Mouse (Mus musculus) limb, embryonic 14.5 days (tissue): Measurements from ENCODE around the gene Ptpn12. TPM values are rescaled to one million over a fixed set of nuclear protein-coding genes. Genes with fewer than 3 reads are reported as not detected.
"Not testable (repeated sequence)": the region's sequence is repeated elsewhere in the genome, so short reads cannot be mapped to it uniquely, and the experiment has no call there.

Source experiments
- ATAC-seq: fragments of 200-750 bp; cut with Nextera tagmentation; 2 replicates; pipeline ENCODE4 v1.8.0; 2017; ENCODE audit warnings: low read depth, moderate number of reproducible peaks, moderate TSS enrichment; ENCODE audit not compliant: low FRiP score
- DNase-seq: peaks from one replicate; pipeline ENCODE4 v3.0.0-alpha.2; 2015; ENCODE audit warnings: low spot score
- H3K27ac ChIP-seq: fragments of 300-500 bp; sonication (generic); replicated peaks from 2 replicates; pipeline ENCODE4 v1.5.1; 2014; ENCODE audit warnings: low read depth, mild to moderate bottlenecking, low read length, moderate library complexity, mixed read lengths
- H3K27me3 ChIP-seq: fragments of 300-500 bp; sonication (generic); 2 replicates; pipeline ENCODE4 v1.6.1; 2014; ENCODE audit warnings: low read length, mixed read lengths; ENCODE audit not compliant: control insufficient read depth, insufficient read depth
- H3K36me3 ChIP-seq: fragments of 300-500 bp; sonication (generic); 2 replicates; pipeline ENCODE4 v1.6.1; 2014; ENCODE audit warnings: mild to moderate bottlenecking, low read length, moderate library complexity, mixed read lengths; ENCODE audit not compliant: control insufficient read depth, insufficient read depth
- H3K4me1 ChIP-seq: fragments of 300-500 bp; sonication (generic); 2 replicates; pipeline ENCODE4 v1.6.1; 2014; ENCODE audit warnings: antibody characterized with exemption, low read length, mixed read lengths; ENCODE audit not compliant: control insufficient read depth, insufficient read depth
- H3K4me2 ChIP-seq: fragments of 300-500 bp; sonication (generic); replicated peaks from 2 replicates; pipeline ENCODE4 v1.6.1; 2014; ENCODE audit warnings: low read depth, mild to moderate bottlenecking, low read length, moderate library complexity; ENCODE audit not compliant: severe bottlenecking
- H3K4me3 ChIP-seq: fragments of 300-500 bp; sonication (generic); replicated peaks from 2 replicates; pipeline ENCODE4 v1.5.1; 2014; ENCODE audit warnings: low read length
- H3K9ac ChIP-seq: fragments of 300-500 bp; sonication (generic); 2 replicates; pipeline ENCODE4 v1.6.1; 2014; ENCODE audit warnings: mild to moderate bottlenecking, low read depth, low read length, moderate library complexity; ENCODE audit not compliant: severe bottlenecking
- H3K9me3 ChIP-seq: fragments of 300-500 bp; sonication (generic); 2 replicates; pipeline ENCODE4 v1.6.1; 2016; ENCODE audit warnings: low read length; ENCODE audit not compliant: control insufficient read depth
- POLR2A ChIP-seq: fragments of 200-500 bp; IDR thresholded peaks from 2 replicates; pipeline ENCODE4 v1.8.0; 2012; ENCODE audit warnings: inconsistent platforms, mild to moderate bottlenecking, moderate library complexity, borderline replicate concordance; ENCODE audit not compliant: insufficient read depth, insufficient read length; ENCODE audit errors: extremely low read depth
- WGBS: fragments of 180-500 bp; shearing (Covaris S2); extraction: QIAGEN DNeasy Blood & Tissue Kit; methylation state at CpG from one replicate; pipeline ENCODE4 v1.1.7; 2014; 5-methylcytosine and 5-hydroxymethylcytosine counted together
- polyA plus RNA-seq, 2 experiments: library from polyadenylated mRNA; depleted of rRNA in 1 of 2; stranded (reverse) in 1 of 2; unstranded in 1 of 2; fragments of >200 nt; fragmentation: Nextera tagmentation in 1 of 2; extraction: Ambion mirVana in 1 of 2; gene quantifications; 2 replicates each; pipeline versions ENCODE4 v1.2.1 to v1.2.3; 2012 to 2014

Gene Ptpn12
- polyA plus RNA-seq, 2 experiments: 25.4 to 67.4 TPM

DNA sequence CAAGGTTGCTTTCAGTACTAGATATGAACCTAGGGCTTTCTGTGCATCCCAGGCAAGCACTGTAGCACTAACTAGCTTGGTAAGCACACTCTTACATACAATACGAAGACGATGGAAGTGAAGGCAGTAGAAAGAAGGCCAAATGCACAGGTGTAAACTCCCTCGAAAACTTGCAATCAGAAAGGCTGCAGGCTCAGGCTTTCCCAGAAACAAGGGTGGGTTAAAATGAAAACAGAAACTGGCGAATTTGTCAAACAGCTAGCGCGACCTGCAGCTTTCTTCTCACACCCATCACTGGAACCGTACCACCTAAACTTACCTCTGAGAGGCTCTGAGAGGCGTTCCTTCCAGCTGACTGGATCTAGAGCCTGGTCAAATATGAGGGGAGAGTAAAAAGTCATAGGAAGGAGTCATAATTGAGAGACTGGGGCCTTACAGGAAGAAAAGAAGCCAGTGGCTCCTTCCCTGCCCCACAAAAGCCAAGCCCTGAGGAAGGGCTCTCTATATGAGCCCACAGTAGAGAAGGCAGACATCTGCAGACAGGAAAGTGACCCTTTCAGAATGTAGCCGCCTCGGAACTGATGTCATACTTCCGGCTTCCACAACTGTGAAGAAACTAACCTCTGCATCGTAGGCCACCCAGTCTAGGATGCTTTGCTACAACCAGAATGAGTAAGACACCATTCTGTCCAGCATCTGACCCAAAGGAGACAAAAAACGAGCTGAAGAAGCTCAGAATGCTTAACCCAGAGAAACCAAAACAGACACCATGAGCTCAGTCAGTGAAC is 110.6 kb downstream of the Ptpn12 start:
- no peak overlapping the region for H3K9ac ChIP-seq
- no peak overlapping the region for H3K27ac ChIP-seq
- H3K27me3 ChIP-seq: no peaks in the 10 kb centered on the region
- H3K4me1 ChIP-seq: peaks cover 4% of the 10 kb centered on the region; the same call in 1 of the 2 replicates
- ATAC-seq: no peak
- WGBS: 72% methylated on average over 13 of the region's 13 CpGs
- no peak overlapping the region for H3K4me3 ChIP-seq
- TF ChIP-seq POLR2A: no peak
- H3K4me2 ChIP-seq: no peak overlapping the region
- no peak for DNase-seq
- H3K9me3 ChIP-seq: no peaks in the 10 kb centered on the region
- H3K36me3 ChIP-seq: no peaks in the 10 kb centered on the region

DNA sequence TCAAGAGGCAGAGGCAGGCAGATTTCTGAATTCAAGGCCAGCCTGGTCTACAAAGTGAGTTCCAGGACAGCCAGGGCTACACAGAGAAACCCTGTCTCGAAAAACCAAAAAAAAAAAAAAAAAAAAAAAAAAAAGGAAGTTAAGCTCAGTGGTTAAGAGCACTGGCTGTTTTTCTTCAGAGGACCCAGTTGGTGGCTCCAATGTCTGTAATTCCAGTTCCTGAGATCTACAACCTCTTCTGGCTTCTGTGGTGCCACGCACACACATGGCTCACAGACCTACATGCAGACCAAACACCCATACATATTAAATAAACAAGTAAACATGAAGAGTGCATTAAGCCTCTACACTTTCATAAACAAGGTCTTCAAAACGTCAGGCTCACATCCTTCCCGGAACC is 111.9 kb downstream of the Ptpn12 start:
- not testable (repeated sequence) for H3K36me3 ChIP-seq, ATAC-seq, H3K27me3 ChIP-seq, H3K27ac ChIP-seq, H3K4me3 ChIP-seq, H3K4me2 ChIP-seq, H3K4me1 ChIP-seq, H3K9me3 ChIP-seq, H3K9ac ChIP-seq, DNase-seq
- 85% methylated on average over 3 of the region's 4 CpGs for WGBS

DNA sequence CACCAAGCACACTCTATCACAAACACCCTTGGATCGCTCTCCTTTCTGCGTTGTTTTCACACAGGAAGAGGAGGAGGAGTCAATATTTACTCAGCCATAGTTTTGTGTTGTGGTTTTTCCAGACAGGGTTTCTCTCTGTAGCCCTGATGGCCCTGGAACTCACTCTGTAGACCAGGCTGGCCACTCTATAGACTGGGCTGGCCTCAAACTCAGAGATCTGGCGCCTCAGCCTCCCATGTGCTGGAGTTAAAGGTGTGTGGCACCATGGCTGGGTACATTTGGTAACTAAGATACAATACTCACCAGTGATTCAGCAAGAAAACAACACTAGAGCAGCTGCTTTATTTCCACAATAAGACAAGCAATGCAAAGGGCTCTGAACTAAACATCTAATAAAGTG is 113.2 kb downstream of the Ptpn12 start:
- no peaks in the 10 kb centered on the region for H3K4me1 ChIP-seq

DNA sequence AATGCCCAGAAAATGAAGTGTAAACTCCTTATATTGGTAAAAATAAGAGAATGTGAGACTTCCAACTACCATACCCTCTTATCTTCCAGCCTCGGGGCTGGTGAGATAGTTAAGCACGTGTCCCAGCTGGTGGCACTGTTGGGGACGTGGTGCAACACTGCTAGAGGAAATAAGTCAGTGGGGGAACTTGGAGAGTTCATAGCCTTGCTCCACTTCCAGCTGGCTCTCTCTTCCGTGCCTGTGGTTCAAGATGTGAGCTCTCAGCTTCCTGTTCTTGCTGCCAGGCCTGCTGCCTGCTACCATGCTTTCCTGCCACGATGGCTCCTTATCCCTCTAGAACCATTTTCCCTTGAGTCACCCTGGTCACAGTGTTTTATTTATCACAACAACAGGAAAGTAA is 114.5 kb downstream of the Ptpn12 start:
- 42% methylated on average over 5 of the region's 5 CpGs for WGBS
- no peak overlapping the region for H3K27ac ChIP-seq
- H3K9me3 ChIP-seq: no peaks in the 10 kb centered on the region
- peak; percentile 29 for DNase-seq
- ATAC-seq: no peak
- H3K9ac ChIP-seq: no peak overlapping the region
- H3K4me1 ChIP-seq: no peaks in the 10 kb centered on the region
- TF ChIP-seq POLR2A: no peak
- no peak overlapping the region for H3K4me3 ChIP-seq
- H3K36me3 ChIP-seq: no peaks in the 10 kb centered on the region
- H3K27me3 ChIP-seq: no peaks in the 10 kb centered on the region
- H3K4me2 ChIP-seq: no peak overlapping the region

More for the DNA sequence above, 113.2 kb downstream of the Ptpn12 start:
- no peak for DNase-seq
- Histone ChIP-seq H3K36me3 (no peaks in the 10 kb centered on the region), H3K4me3 (no peak overlapping the region), H3K9ac (no peak overlapping the region), H3K27me3 (no peaks in the 10 kb centered on the region), H3K4me2 (no peak overlapping the region), H3K9me3 (no peaks in the 10 kb centered on the region), H3K27ac (no peak overlapping the region)
- 92% methylated on average over 3 of the region's 3 CpGs for WGBS
- ATAC-seq: no peak
- TF ChIP-seq POLR2A: no peak

DNA sequence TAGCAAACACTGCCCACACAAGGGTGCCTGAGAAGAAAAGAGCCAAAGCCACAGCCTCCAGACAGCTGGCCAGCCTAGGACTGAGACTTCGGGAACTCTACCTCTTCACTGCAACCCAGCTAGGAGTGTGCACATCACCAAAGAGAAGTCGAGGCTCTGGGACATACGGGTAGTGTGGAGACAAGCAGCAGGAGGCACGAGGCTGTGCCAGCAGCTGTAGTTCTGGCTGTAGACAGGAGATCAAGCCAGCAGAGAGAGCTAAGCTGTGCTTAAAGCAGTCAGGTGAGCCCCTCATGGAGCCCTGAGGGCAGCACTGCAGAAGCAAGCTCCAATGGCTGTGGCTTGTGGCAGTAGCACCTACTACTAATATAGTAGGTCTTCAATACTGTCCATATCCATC is 115.0 kb downstream of the Ptpn12 start:
- Histone ChIP-seq H3K9me3 (no peaks in the 10 kb centered on the region), H3K4me1 (no peaks in the 10 kb centered on the region), H3K9ac (no peak overlapping the region), H3K36me3 (no peaks in the 10 kb centered on the region), H3K4me2 (no peak overlapping the region), H3K4me3 (no peak overlapping the region), H3K27ac (no peak overlapping the region), H3K27me3 (no peaks in the 10 kb centered on the region)
- 84% methylated on average over 4 of the region's 4 CpGs for WGBS
- DNase-seq (no peak), ATAC-seq (no peak)
- TF ChIP-seq POLR2A: no peak
